Mouse (Mus musculus) cerebellum, postnatal 14 days (tissue): ENCODE results near the gene Otol1.

ENCODE experiments used
- DNase-seq, 2 experiments: peaks; one replicate each; pipeline ENCODE4 v3.0.0; 2021; ENCODE audit warnings: mixed read lengths in 2 of 2

Gene Otol1

DNA sequence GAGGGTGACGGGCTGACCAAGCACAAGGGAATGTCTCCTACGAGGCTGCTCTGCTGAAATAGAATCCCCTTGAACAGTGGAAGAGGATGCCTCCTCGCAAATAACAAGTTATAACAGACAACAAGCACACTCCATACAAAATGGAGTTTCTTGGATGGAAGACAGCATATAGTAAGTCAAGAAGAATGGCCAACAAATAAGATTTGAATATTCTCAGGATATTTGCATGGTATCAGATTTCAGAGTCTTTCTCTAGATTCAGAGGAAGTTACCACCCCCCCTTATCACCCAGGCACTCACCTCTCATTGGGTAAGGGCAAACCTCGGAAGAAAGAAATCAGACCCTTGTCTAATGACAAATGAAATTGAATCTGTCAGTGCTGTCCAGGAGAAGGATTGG is at the start of gene Otol1:
Gene Otol1 (plus strand): TSS at position 301 of the 400 bp plus-strand sequence.
- no peak for DNase-seq

DNA sequence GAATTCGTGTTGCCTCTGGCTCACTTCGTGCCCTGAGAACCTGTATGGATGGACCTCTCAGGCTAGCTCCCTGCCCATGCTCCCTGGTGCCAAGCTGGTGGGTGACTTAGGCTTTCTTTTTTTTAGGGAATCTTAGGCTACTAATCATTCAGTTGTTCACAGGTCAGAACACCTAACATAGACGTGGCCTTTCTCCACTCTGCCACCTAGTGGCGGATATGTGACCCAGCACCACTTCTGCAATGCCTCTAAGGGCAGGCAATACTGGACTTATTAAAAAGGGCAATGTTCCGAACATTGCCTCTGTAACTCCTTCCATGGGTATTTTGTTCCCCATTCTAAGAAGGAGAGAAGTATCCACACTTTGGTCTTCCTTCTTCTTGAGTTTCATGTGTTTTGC is 45.2 kb upstream of the Otol1 start:
- peak; percentile 39 to 51 for DNase-seq

GRCm38 (mm10) chr3:69971482-69972097 is 35.8 kb upstream of the Otol1 start:
- no peak for DNase-seq

DNA sequence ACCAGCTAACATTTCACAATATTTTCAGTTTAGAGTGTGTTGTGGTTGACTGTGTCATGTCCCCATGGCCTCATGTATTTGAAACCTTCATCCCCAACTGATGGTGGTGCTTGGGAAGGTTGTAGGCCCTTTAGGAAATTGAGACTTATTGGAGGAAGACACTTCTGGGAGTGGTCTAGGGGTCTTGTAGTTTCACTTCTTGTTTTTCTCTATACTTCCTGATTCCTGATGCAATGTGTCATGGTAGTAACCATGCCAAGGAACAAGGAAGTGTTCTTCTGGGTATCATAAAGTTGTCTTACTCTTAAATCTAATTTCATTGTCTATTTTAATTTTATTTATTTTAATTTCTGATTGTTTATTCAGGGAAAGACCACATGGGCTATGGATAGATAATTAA is 29.3 kb upstream of the Otol1 start:
- no peak for DNase-seq

GRCm38 (mm10) chr3:69993806-69994205 is 13.6 kb upstream of the Otol1 start:
- no peak for DNase-seq

GRCm38 (mm10) chr3:70001540-70001939 is 5.9 kb upstream of the Otol1 start:
- DNase-seq: no peak

GRCm38 (mm10) chr3:70003126-70003764 is 4.2 kb upstream of the Otol1 start:
- no peak for DNase-seq

DNA sequence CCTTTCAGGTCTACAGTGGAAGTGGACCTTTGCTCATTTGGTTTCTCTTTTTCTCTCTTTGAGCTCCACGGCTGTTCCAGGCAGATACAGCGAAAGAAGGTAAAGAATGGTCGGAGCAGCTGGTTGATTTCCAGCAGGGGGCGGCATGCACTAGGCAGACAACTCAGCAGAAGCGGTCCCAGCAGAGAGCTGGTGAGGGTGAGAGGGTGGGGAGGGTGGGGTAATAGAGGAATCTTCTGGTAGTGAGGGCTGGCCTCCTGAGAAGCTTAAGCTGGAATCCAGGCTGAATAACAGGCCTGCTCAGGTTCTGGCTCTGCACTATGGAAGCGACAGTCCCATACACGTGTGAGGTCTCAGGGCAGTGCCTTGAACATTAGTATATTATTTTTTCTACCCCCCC is 3.5 kb upstream of the Otol1 start:
- DNase-seq: peak; percentile 13 to 16

DNA sequence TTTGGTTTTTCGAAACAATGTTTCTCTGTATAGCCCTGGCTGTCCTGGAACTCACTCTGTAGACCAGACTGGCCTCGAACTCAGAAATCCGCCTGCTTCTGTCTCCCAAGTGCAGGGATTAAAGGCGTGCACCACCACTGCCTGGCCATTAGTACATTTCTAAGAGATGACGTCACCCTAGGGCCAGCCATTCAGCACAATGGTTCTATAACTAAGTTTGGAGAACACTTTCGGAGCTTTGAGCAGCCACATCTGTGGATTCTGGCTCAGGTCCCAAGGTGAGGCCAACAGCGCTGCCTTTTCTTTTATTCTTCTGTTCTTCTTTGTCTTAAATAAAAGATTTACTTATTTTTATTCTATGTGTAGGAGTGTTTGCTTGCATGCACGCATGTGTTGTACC is 3.0 kb upstream of the Otol1 start:
- DNase-seq: no peak

- DNase-seq: no peak
Observed at GRCm38 (mm10) chr3:70012641-70013040, 5.2 kb downstream of the Otol1 start.

DNA sequence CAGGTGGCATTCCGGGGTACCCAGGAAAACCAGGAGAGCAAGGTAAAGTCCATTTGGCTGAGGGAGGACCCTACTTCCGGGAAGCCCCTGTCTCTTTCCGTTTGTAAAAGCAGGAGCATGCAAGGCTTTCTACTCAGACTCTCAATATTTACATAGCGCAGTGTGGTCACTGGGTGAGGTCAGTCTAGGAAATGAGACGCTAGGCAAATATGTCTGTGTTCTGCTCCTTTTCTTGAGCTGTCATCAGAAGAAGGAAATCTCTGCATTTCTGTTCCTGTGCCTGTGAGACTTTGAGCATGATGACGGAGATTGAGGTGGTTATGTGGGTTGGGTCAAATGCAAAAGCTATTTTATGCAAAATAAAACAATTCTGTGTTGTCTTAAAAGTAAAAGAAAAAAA is 19.2 kb downstream of the Otol1 start:
- DNase-seq: no peak

- no peak for DNase-seq
Observed at GRCm38 (mm10) chr3:70029260-70029659, 21.8 kb downstream of the Otol1 start.

GRCm38 (mm10) chr3:70035593-70035992 is 28.2 kb downstream of the Otol1 start:
- peak; percentile 67 to 71 for DNase-seq
